Mouse (Mus musculus): Measurements from ENCODE around the gene Hoxa4. TPM values are rescaled to one million over a fixed set of nuclear protein-coding genes. Genes with fewer than 3 reads are reported as not detected.
A peak's percentile ranks its signal among the peaks of the same experiment; 100 is the strongest.

Hoxa4 gene
- total RNA-seq, 2 experiments from 2014 or later, result 0.69 to 1.3 TPM

- intact Hi-C loops (cut with DNase I), result loop anchor here (2.0 to 5.0 kb wide), 2 partner anchors 71 to 146 kb away; partner anchors contain the start of gene Skap2
- peak; percentile 69 to 70 for DNase-seq
These were observed 33.1 kb downstream of the Hoxa4 start, which contains the start of gene Hoxa1 for GRCm38 (mm10) chr6:52158276-52159051. Gene Hoxa1 (minus strand): TSS chr6:52158317.

GRCm38 (mm10) chr6:52157466-52158275, 33.9 kb downstream of the Hoxa4 start:
- peak in 1 of 2 experiments; percentile 3 for DNase-seq
- intact Hi-C loops (cut with DNase I), result loop anchor here (2.0 to 5.0 kb wide), 2 partner anchors 70 to 145 kb away; partner anchors contain the start of gene Skap2

DNA sequence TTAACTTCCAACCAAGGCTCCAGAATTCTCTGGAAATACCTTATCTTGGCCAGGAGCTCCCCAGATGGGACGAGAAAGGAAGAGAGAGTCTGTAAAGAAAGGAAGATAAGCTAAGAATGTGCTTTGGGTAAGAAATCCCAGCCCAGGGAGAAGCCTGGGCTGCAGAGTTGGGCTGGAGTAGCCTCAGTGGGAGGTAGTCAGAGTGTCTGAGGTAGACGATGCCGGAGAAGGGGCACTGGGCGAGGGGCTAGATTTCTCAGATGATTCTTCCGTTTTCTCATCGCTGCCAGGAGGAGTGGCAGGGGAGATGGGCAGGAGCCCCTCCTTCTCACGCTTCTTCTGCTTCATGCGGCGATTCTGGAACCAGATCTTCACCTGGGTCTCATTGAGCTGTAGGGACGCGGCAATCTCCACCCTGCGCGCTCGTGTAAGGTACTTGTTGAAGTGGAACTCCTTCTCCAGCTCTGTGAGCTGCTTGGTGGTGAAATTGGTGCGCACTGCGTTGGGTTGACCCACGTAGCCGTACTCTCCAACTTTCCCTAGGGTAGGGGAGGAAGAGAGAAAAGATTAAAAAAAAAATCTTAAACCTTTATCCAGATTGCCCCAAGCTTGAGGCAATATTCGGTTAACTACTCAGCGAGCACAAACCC, 34.9 kb downstream of the Hoxa4 start:
- intact Hi-C loops (cut with DNase I), result loop anchor here (5.0 kb wide), 1 partner anchor 69 kb away; no protein-coding TSS in a partner anchor
- no peak for DNase-seq

GRCm38 (mm10) chr6:52155471-52155870, 36.1 kb downstream of the Hoxa4 start:
- DNase-seq, result no peak
- intact Hi-C loops (cut with DNase I), result loop anchor here (5.0 kb wide), 1 partner anchor 68 kb away; no protein-coding TSS in a partner anchor

- DNase-seq, result no peak
- intact Hi-C loops (cut with DNase I), result no loop called here
These were observed 37.5 kb downstream of the Hoxa4 start for GRCm38 (mm10) chr6:52154044-52154443.

- intact Hi-C loops (cut with DNase I), result no loop called here
- no peak for DNase-seq
These were observed 38.3 kb downstream of the Hoxa4 start for GRCm38 (mm10) chr6:52153270-52153669.

DNA sequence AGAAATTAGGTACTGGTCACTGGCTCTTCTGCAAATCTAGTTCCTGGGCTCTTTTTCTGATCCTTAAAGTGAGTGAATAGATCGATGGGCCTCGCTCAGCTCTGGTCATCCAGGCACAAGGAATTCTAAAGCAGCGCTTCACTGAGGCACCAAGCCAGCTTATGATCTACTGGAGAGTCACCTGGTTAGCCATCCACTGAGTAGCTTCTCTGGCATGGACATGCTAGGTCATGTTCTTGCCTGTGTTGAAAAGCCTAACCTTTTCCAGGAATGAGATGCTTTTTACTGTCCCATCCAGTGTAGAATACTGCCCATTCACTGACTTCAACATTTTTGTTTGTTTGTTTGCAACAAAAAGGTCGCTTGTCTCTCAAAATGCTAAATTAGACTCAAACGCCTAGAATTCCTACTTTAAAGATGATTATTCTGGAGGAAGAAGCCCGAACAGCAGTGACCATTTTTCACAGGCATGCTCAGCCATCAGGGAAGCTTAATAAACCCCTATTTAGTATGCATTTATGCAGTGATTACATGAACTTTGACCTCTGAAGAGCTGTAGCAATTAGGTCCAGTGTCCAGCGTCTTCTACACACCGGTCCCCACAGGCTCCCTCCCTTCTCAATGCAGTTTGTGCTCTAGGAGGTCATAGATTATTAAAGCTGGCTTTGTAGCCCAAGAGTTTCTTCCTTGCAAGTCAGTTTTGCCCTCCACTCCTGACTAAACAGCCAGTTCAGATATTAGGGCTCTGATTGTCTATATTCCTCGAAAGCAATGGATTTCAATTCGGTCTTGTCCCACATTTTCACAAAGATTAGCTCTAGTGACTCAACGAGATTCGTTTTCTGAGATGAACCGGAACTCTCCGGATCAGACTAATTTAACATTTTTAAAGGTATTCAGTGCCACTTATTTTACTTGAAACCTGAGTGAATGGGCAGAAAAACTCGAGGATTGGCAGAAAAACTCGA, 39.0 kb downstream of the Hoxa4 start:
- no peak for DNase-seq
- intact Hi-C loops (cut with DNase I), result no loop called here

DNA sequence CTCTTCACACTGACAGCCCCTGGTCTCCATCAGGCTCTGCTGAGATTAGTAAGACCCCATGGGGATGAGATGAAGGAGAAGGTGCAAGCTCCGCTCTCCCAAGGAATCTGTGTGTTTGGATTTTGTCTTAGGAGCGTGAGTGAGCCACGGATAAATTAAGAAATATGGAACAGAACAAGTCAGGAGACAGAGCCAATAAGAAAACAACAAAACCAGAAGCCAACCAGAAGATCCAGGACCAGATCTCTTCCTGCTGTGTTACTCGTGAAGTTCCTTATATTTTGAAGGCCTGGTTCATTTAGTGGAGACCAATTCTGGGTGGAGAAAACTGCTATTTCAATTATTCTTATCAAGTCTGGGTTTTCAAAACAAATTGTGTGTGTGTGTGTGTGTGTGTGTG, 40.0 kb downstream of the Hoxa4 start:
- no peak for DNase-seq
- intact Hi-C loops (cut with DNase I), result no loop called here

GRCm38 (mm10) chr6:52150401-52150966, 41.1 kb downstream of the Hoxa4 start:
- intact Hi-C loops (cut with DNase I), result no loop called here
- DNase-seq, result no peak

Small RNA genes within 50 kb of the gene (microRNA-seq; reads per million reads assigned to microRNA genes)
- 49.4 to 78.9 reads per million in 2 experiments for gene Mir196b

Other genes with a start within 250 kb of the Hoxa4 start
- gene Skap2, start 179.2 kb downstream of the Hoxa4 start, total RNA-seq (2021), result 10 to 100 TPM; 11.8 to 13.3 TPM
- gene Hoxa1, start 33.4 kb downstream of the Hoxa4 start, total RNA-seq (2021), result under 1 TPM; 0.22 to 0.30 TPM
- 1 to 10 TPM in 1 of 2 experiments, under 1 TPM in 1; 0.98 to 1.0 TPM for gene Hoxa2, start 26.9 kb downstream of the Hoxa4 start, total RNA-seq (2021)
- gene 5730596B20Rik, start 14.3 kb downstream of the Hoxa4 start, total RNA-seq (2021), result under 1 TPM; 0.10 to 0.17 TPM
- 1 to 10 TPM; 1.2 to 1.6 TPM for gene Hoxa5, start 12.8 kb upstream of the Hoxa4 start, total RNA-seq (2021)
- not detected for gene Hoxa6, start 17.0 kb upstream of the Hoxa4 start, total RNA-seq (2021)
- 1 to 10 TPM; 1.5 TPM for gene Hoxa3, start 21.6 kb upstream of the Hoxa4 start, total RNA-seq (2021)
- not detected for gene Gm28308, start 21.6 kb upstream of the Hoxa4 start, total RNA-seq (2021)
- gene Hoxa7, start 30.1 kb upstream of the Hoxa4 start, total RNA-seq (2021), result under 1 TPM; 0.40 to 0.41 TPM
- not detected for gene Hoxa9, start 39.3 kb upstream of the Hoxa4 start, total RNA-seq (2021)
- gene Hoxa10, start 49.1 kb upstream of the Hoxa4 start, total RNA-seq (2021), result not detected
- gene Hoxa11, start 54.1 kb upstream of the Hoxa4 start, total RNA-seq (2021), result not detected
- not detected for gene Hoxa13, start 69.1 kb upstream of the Hoxa4 start, total RNA-seq (2021)
- not detected for gene Evx1, start 121.7 kb upstream of the Hoxa4 start, total RNA-seq (2021)